Mouse (Mus musculus): Measurements from ENCODE around the gene Dusp7. TPM values are rescaled to one million over a fixed set of nuclear protein-coding genes. Genes with fewer than 3 reads are reported as not detected.
A peak's percentile ranks its signal among the peaks of the same experiment; 100 is the strongest.

The Dusp7 gene
- polyA plus RNA-seq, 1 experiment from 2014 or later, result 29.5 TPM

- Histone ChIP-seq H3K36me3 (replicated peaks) (no peaks in the 10 kb centered on the region), H3K9me3 (no peaks in the 10 kb centered on the region), H3K4me3 (no peak overlapping the region), H3K27ac (replicated peaks) (0 out of 2 replicates have a peak overlapping the region, but pooled peaks have one; percentile 49), H3K27me3 (replicated peaks; ENCODE audit: low read depth, poor library complexity, severe bottlenecking) (peaks cover 13% of the 10 kb centered on the region), H3K4me1 (peaks cover 54% of the 10 kb centered on the region)
- DNase-seq (ENCODE audit: low spot score), result no peak
- WGBS, result 86% methylated on average over 6 of the region's 6 CpGs
These were observed 48.4 kb downstream of the Dusp7 start for GRCm38 (mm10) chr9:106416826-106417225.

- Histone ChIP-seq H3K9me3 (no peaks in the 10 kb centered on the region), H3K4me1 (peaks cover 48% of the 10 kb centered on the region), H3K36me3 (replicated peaks) (no peaks in the 10 kb centered on the region), H3K27ac (replicated peaks) (peak overlapping the region; percentile 84), H3K27me3 (replicated peaks; ENCODE audit: low read depth, poor library complexity, severe bottlenecking) (peaks cover 13% of the 10 kb centered on the region), H3K4me3 (peak overlapping the region; percentile 51)
- 17% methylated on average over 29 of the region's 29 CpGs for WGBS
- DNase-seq (ENCODE audit: low spot score), result peak; percentile 81
These were observed 49.6 kb downstream of the Dusp7 start for GRCm38 (mm10) chr9:106417841-106418625.

- H3K27ac ChIP-seq (replicated peaks), result peak overlapping the region; percentile 75
- peak; percentile 83 for DNase-seq (ENCODE audit: low spot score)
- peaks cover 13% of the 10 kb centered on the region for H3K27me3 ChIP-seq (replicated peaks; ENCODE audit: low read depth, poor library complexity, severe bottlenecking)
- no peaks in the 10 kb centered on the region for H3K9me3 ChIP-seq
- H3K36me3 ChIP-seq (replicated peaks), result no peaks in the 10 kb centered on the region
- WGBS, result 0% methylated on average over 2 of the region's 2 CpGs
- peaks cover 53% of the 10 kb centered on the region for H3K4me1 ChIP-seq
- peak overlapping the region; percentile 35 for H3K4me3 ChIP-seq
These were observed 52.2 kb downstream of the Dusp7 start for GRCm38 (mm10) chr9:106420608-106421007.

- Histone ChIP-seq H3K4me1 (peaks cover 53% of the 10 kb centered on the region), H3K27ac (replicated peaks) (peak overlapping the region; percentile 75), H3K27me3 (replicated peaks; ENCODE audit: low read depth, poor library complexity, severe bottlenecking) (peaks cover 13% of the 10 kb centered on the region), H3K4me3 (peak overlapping the region; percentile 35), H3K9me3 (no peaks in the 10 kb centered on the region), H3K36me3 (replicated peaks) (no peaks in the 10 kb centered on the region)
- no peak for DNase-seq (ENCODE audit: low spot score)
- WGBS, result 5% methylated on average over 18 of the region's 18 CpGs
These were observed 52.8 kb downstream of the Dusp7 start for GRCm38 (mm10) chr9:106421033-106421864.

GRCm38 (mm10) chr9:106421865-106422160 lies 53.4 kb downstream of the Dusp7 start:
- Histone ChIP-seq H3K9me3 (no peaks in the 10 kb centered on the region), H3K4me1 (peaks cover 53% of the 10 kb centered on the region), H3K27me3 (replicated peaks; ENCODE audit: low read depth, poor library complexity, severe bottlenecking) (peaks cover 13% of the 10 kb centered on the region), H3K4me3 (peak overlapping the region; percentile 35), H3K27ac (replicated peaks) (peak overlapping the region; percentile 75; the same call in 1 of the 2 replicates), H3K36me3 (replicated peaks) (no peaks in the 10 kb centered on the region)
- peak; percentile 89 for DNase-seq (ENCODE audit: low spot score)
- 0% methylated on average over 3 of the region's 3 CpGs for WGBS

Other genes with a start within 250 kb of the Dusp7 start
- 2.4 and 2.9 TPM in 2 replicates for gene Glyctk, start 210.5 kb upstream of the Dusp7 start, polyA plus RNA-seq (2016; fragmentation: Nextera tagmentation; extraction: Ambion mirVana)
- 28.4 and 28.8 TPM in 2 replicates for gene Wdr82, start 197.7 kb upstream of the Dusp7 start, polyA plus RNA-seq (2016; fragmentation: Nextera tagmentation; extraction: Ambion mirVana)
- gene Ppm1m, start 168.9 kb upstream of the Dusp7 start, polyA plus RNA-seq (2016; fragmentation: Nextera tagmentation; extraction: Ambion mirVana), result 50.2 and 54.1 TPM in 2 replicates
- gene Twf2, start 165.5 kb upstream of the Dusp7 start, polyA plus RNA-seq (2016; fragmentation: Nextera tagmentation; extraction: Ambion mirVana), result 69.5 and 74.7 TPM in 2 replicates
- not detected in 2 replicates for gene Tlr9, start 146.0 kb upstream of the Dusp7 start, polyA plus RNA-seq (2016; fragmentation: Nextera tagmentation; extraction: Ambion mirVana)
- gene Alas1, start 120.0 kb upstream of the Dusp7 start, polyA plus RNA-seq (2016; fragmentation: Nextera tagmentation; extraction: Ambion mirVana), result 72.1 and 80.7 TPM in 2 replicates
- 39.9 and 46.4 TPM in 2 replicates for gene Poc1a, start 87.6 kb upstream of the Dusp7 start, polyA plus RNA-seq (2016; fragmentation: Nextera tagmentation; extraction: Ambion mirVana)
- gene Rpl29, start 60.8 kb downstream of the Dusp7 start, polyA plus RNA-seq (2016; fragmentation: Nextera tagmentation; extraction: Ambion mirVana), result 1,047 and 1,078 TPM in 2 replicates
- 43.2 and 46.1 TPM in 2 replicates for gene Acy1, start 69.7 kb downstream of the Dusp7 start, polyA plus RNA-seq (2016; fragmentation: Nextera tagmentation; extraction: Ambion mirVana)
- 6.0 and 6.4 TPM in 2 replicates for gene Abhd14b, start 78.8 kb downstream of the Dusp7 start, polyA plus RNA-seq (2016; fragmentation: Nextera tagmentation; extraction: Ambion mirVana)
- 40.1 and 40.4 TPM in 2 replicates for gene Abhd14a, start 79.0 kb downstream of the Dusp7 start, polyA plus RNA-seq (2016; fragmentation: Nextera tagmentation; extraction: Ambion mirVana)
- 320 and 346 TPM in 2 replicates for gene Pcbp4, start 84.7 kb downstream of the Dusp7 start, polyA plus RNA-seq (2016; fragmentation: Nextera tagmentation; extraction: Ambion mirVana)
- gene Gpr62, start 97.3 kb downstream of the Dusp7 start, polyA plus RNA-seq (2016; fragmentation: Nextera tagmentation; extraction: Ambion mirVana), result 0.16 and 0.55 TPM in 2 replicates
- 77.5 and 83.8 TPM in 2 replicates for gene Rrp9, start 107.3 kb downstream of the Dusp7 start, polyA plus RNA-seq (2016; fragmentation: Nextera tagmentation; extraction: Ambion mirVana)
- 1.6 and 3.2 TPM in 2 replicates for gene Parp3, start 108.3 kb downstream of the Dusp7 start, polyA plus RNA-seq (2016; fragmentation: Nextera tagmentation; extraction: Ambion mirVana)
- not detected in 2 replicates for gene Iqcf1, start 131.3 kb downstream of the Dusp7 start, polyA plus RNA-seq (2016; fragmentation: Nextera tagmentation; extraction: Ambion mirVana)
- gene Iqcf5, start 145.9 kb downstream of the Dusp7 start, polyA plus RNA-seq (2016; fragmentation: Nextera tagmentation; extraction: Ambion mirVana), result not detected in 2 replicates
- gene Iqcf3, start 193.0 kb downstream of the Dusp7 start, polyA plus RNA-seq (2016; fragmentation: Nextera tagmentation; extraction: Ambion mirVana), result not detected in 2 replicates
- not detected in 2 replicates for gene Iqcf4, start 202.4 kb downstream of the Dusp7 start, polyA plus RNA-seq (2016; fragmentation: Nextera tagmentation; extraction: Ambion mirVana)

Measured in embryonic facial prominence, embryonic 10.5 days (tissue).